Mouse (Mus musculus) kidney, adult 2 months (tissue): ENCODE data around the gene Sept9.

ENCODE experiments used
- CTCF ChIP-seq: fragments of 200-500 bp; conservative IDR thresholded peaks from 2 replicates; pipeline ENCODE4 v1.5.1; 2011; ENCODE audit warnings: low read depth, mild to moderate bottlenecking, control low read depth, low read length, moderate library complexity, mixed read lengths; ENCODE audit not compliant: insufficient read depth, insufficient read length
- POLR2A ChIP-seq: fragments of 200-500 bp; IDR thresholded peaks from one replicate; pipeline ENCODE4 v1.6.1; 2011; ENCODE audit warnings: low read depth, low read length, control low read depth

GRCm38 (mm10) chr11:117392251-117392650, 192.8 kb downstream of the Sept9 start:
- peak; percentile 38 for TF ChIP-seq CTCF
- no peak for TF ChIP-seq POLR2A
